Mouse (Mus musculus) midbrain, embryonic 14.5 days (tissue): Measurements from ENCODE around the gene Kdm7a. TPM values are rescaled to one million over a fixed set of nuclear protein-coding genes. Genes with fewer than 3 reads are reported as not detected.

Experiments
- ATAC-seq: fragments of 200-750 bp; cut with Nextera tagmentation; 2 replicates; pipeline ENCODE4 v1.8.0; 2017; ENCODE audit warnings: moderate number of reproducible peaks, moderate library complexity; ENCODE audit not compliant: low FRiP score, low TSS enrichment
- DNase-seq: peaks from one replicate; pipeline ENCODE4 v3.0.0-alpha.2; 2015
- H3K27ac ChIP-seq: fragments of 300-500 bp; sonication (generic); replicated peaks from 2 replicates; pipeline ENCODE4 v1.5.1; 2014; ENCODE audit warnings: mild to moderate bottlenecking, low read depth, low read length, moderate library complexity
- H3K27me3 ChIP-seq: fragments of 300-500 bp; sonication (generic); 2 replicates; pipeline ENCODE4 v1.6.1; 2014; ENCODE audit warnings: low read length, control low read depth, mixed read lengths; ENCODE audit not compliant: control insufficient read depth, insufficient read depth
- H3K36me3 ChIP-seq: fragments of 300-500 bp; sonication (generic); 2 replicates; pipeline ENCODE4 v1.6.1; 2014; ENCODE audit warnings: low read length, control low read depth; ENCODE audit not compliant: control insufficient read depth, insufficient read depth
- H3K4me1 ChIP-seq: fragments of 300-500 bp; sonication (generic); 2 replicates; pipeline ENCODE4 v1.6.1; 2014; ENCODE audit warnings: mild to moderate bottlenecking, antibody characterized with exemption, low read length, control low read depth; ENCODE audit not compliant: control insufficient read depth, insufficient read depth
- H3K4me2 ChIP-seq: fragments of 300-500 bp; sonication (generic); 2 replicates; pipeline ENCODE4 v1.6.1; 2014; ENCODE audit warnings: mild to moderate bottlenecking, low read length, moderate library complexity
- H3K4me3 ChIP-seq: fragments of 300-500 bp; sonication (generic); replicated peaks from 2 replicates; pipeline ENCODE4 v1.5.1; 2014; ENCODE audit warnings: low read depth, low read length
- H3K9ac ChIP-seq: fragments of 300-500 bp; sonication (generic); replicated peaks from 2 replicates; pipeline ENCODE4 v1.6.1; 2014; ENCODE audit warnings: mild to moderate bottlenecking, low read length, moderate library complexity
- H3K9me3 ChIP-seq: fragments of 300-500 bp; sonication (generic); 2 replicates; pipeline ENCODE4 v1.6.1; 2016; ENCODE audit warnings: low read length, control low read depth, mixed read lengths; ENCODE audit not compliant: control insufficient read depth
- WGBS: fragments of 180-500 bp; shearing (Covaris S2); extraction: QIAGEN DNeasy Blood & Tissue Kit; methylation state at CpG from one replicate; pipeline ENCODE4 v1.1.7; 2014; 5-methylcytosine and 5-hydroxymethylcytosine counted together
- polyA plus RNA-seq: library from polyadenylated mRNA; unstranded; fragments of >200 nt; fragmentation: Nextera tagmentation; extraction: Ambion mirVana; gene quantifications from 2 replicates; pipeline ENCODE4 v1.2.1, GENCODE M21; 2014

Kdm7a gene
- polyA plus RNA-seq, 1 experiment from 2014 or later = 10.7 TPM

DNA sequence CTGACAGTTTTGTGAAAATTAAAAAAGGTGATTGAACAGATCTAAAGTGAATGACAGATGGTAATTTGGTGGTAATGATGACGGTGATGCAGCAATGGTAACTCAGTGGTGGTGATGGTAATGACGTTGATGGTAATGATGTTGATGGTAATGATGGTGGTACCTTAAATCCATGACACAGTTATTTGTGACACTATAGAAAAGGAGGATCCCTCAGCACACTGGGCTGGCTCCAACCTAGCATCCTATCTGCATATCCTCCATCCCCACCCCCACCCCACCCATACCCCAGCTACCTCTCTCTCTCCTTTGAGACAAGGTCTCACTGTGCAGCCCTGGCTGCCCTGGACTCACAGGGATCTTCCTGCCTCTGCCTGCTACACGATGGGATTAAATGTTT lies 34.4 kb upstream of the Kdm7a start:
- no peaks in the 10 kb centered on the region for H3K9me3 ChIP-seq
- no peak overlapping the region for H3K4me3 ChIP-seq
- no peak overlapping the region for H3K4me2 ChIP-seq
- H3K4me1 ChIP-seq = 0 out of 2 replicates have a peak, but pooled peaks cover 12% of the 10 kb centered on the region
- DNase-seq (no peak), ATAC-seq (no peak)
- no peaks in the 10 kb centered on the region for H3K27me3 ChIP-seq
- 82% methylated on average over 3 of the region's 3 CpGs for WGBS
- H3K36me3 ChIP-seq = no peaks in the 10 kb centered on the region
- no peak overlapping the region for H3K27ac ChIP-seq
- no peak overlapping the region for H3K9ac ChIP-seq

- no peaks in the 10 kb centered on the region for H3K9me3 ChIP-seq
- 0 out of 2 replicates have a peak, but pooled peaks cover 4% of the 10 kb centered on the region for H3K4me1 ChIP-seq
- no peak overlapping the region for H3K4me3 ChIP-seq
- H3K9ac ChIP-seq = no peak overlapping the region
- no peak overlapping the region for H3K27ac ChIP-seq
- H3K4me2 ChIP-seq = no peak overlapping the region
- no peaks in the 10 kb centered on the region for H3K27me3 ChIP-seq
- DNase-seq (no peak), ATAC-seq (no peak)
- 71% methylated on average over 3 of the region's 3 CpGs for WGBS
- no peaks in the 10 kb centered on the region for H3K36me3 ChIP-seq
Observed at GRCm38 (mm10) chr6:39237887-39238286, 31.3 kb upstream of the Kdm7a start.

GRCm38 (mm10) chr6:39232617-39233016 lies 26.0 kb upstream of the Kdm7a start:
- Histone ChIP-seq H3K9me3 (no peaks in the 10 kb centered on the region), H3K4me1 (no peaks in the 10 kb centered on the region), H3K27ac (no peak overlapping the region), H3K27me3 (no peaks in the 10 kb centered on the region), H3K9ac (no peak overlapping the region), H3K4me3 (no peak overlapping the region), H3K4me2 (no peak overlapping the region), H3K36me3 (no peaks in the 10 kb centered on the region)
- DNase-seq (no peak), ATAC-seq (no peak)
- 80% methylated on average over 4 of the region's 4 CpGs for WGBS

GRCm38 (mm10) chr6:39230664-39231063 lies 24.1 kb upstream of the Kdm7a start:
- Histone ChIP-seq H3K9ac (no peak overlapping the region), H3K27me3 (no peaks in the 10 kb centered on the region), H3K36me3 (no peaks in the 10 kb centered on the region), H3K27ac (no peak overlapping the region), H3K9me3 (no peaks in the 10 kb centered on the region), H3K4me2 (no peak overlapping the region), H3K4me3 (no peak overlapping the region), H3K4me1 (0 out of 2 replicates have a peak, but pooled peaks cover 3% of the 10 kb centered on the region)
- no peak for ATAC-seq
- WGBS = 87% methylated on average over 8 of the region's 8 CpGs
- no peak for DNase-seq

DNA sequence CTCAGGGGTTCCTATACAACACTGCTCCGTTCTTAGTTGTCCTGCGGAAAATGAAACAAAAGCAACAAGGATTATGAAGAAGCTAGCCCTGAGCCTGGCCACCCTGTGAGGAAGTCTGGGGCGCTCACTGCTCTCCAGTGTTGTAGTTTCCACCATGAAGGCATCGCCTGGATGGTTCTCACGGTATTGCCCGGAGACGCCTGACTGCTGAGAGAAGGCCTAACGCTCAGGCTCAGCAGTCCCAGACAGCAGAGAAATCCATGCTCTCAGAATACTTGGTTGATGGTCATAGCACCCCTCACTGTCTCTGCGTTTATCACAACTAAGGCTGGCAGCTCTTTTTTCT lies 20.0 kb upstream of the Kdm7a start:
- Histone ChIP-seq H3K4me3 (no peak overlapping the region), H3K9me3 (no peaks in the 10 kb centered on the region), H3K4me1 (0 out of 2 replicates have a peak, but pooled peaks cover 3% of the 10 kb centered on the region), H3K27me3 (no peaks in the 10 kb centered on the region), H3K36me3 (no peaks in the 10 kb centered on the region), H3K27ac (0 out of 2 replicates have a peak overlapping the region, but pooled peaks have one; percentile 26), H3K4me2 (peak overlapping the region; percentile 17; the same call in 1 of the 2 replicates), H3K9ac (no peak overlapping the region)
- no peak for ATAC-seq
- no peak for DNase-seq
- 14% methylated on average over 9 of the region's 9 CpGs for WGBS

DNA sequence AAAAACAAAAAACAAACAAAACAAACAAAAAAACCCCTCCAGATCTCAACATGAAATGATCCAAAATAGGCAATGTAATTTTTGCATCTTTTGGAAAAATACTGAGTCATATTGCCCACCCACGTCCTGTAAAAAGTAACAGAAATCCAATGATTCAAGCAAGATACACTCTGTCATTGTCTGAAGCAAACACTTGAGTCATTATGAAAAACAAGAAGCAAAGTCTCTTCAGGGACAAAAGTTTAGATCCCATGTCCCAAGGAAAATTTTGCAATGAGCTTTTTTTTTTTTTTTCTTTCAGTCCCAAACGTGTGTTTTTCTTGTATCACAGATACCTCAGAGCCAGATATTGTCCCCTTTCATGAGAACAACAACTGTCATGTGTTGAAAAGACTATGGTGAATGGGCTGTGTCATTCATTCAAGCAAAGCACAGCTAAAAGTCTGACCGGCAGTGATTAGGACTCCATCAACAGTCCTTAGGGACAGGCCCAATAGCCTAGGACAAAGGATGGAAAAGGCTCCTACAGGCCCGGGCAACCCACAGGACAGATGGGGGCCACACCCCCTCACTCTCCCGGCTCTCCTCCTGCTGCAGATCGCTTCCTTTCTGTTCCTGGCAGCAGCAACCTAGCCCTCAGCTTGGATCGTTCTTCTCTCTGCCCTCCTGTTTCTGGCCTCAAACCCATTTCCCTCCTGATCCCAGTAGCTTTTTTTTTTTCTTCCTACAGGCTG lies 19.5 kb upstream of the Kdm7a start:
- DNase-seq = peak; percentile 36
- H3K4me2 ChIP-seq = peak overlapping the region; percentile 17; the same call in 1 of the 2 replicates

DNA sequence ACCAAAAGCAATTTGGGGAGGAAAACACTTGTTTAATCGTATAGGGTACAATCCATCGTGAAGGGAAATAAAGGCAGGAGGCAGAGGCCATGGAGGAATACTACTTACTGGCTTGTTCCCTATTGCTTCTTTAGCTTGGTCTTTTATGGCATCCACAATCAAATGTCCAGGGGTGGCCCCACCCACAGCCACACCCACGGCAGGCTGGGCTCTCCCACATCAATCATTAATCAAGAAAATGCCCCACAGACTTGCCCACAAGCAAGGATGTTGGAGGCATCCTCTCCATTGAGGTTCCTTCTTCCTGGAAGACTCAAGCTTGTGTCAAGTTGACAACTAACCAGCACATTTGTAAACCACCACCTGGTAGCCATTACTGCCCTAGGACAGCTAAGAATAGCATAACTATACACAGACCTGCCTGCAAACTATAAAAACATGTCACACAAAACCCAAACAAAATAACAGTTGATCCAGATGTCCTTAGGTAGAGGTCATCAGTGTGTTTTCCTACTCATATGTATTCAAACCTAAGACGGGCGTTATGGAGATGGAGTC lies 16.8 kb upstream of the Kdm7a start:
- no peaks in the 10 kb centered on the region for H3K9me3 ChIP-seq
- WGBS = 90% methylated on average over 5 of the region's 5 CpGs
- H3K4me1 ChIP-seq = 0 out of 2 replicates have a peak, but pooled peaks cover 3% of the 10 kb centered on the region
- no peak for DNase-seq
- ATAC-seq = no peak
- no peaks in the 10 kb centered on the region for H3K27me3 ChIP-seq
- H3K9ac ChIP-seq = no peak overlapping the region
- H3K4me3 ChIP-seq = no peak overlapping the region
- no peaks in the 10 kb centered on the region for H3K36me3 ChIP-seq
- H3K4me2 ChIP-seq = no peak overlapping the region
- H3K27ac ChIP-seq = no peak overlapping the region

More for the DNA sequence above, 19.5 kb upstream of the Kdm7a start:
- 9% methylated on average over 7 of the region's 7 CpGs for WGBS
- no peak; the same call in 1 of the 2 replicates for ATAC-seq
- Histone ChIP-seq H3K9me3 (no peaks in the 10 kb centered on the region), H3K9ac (no peak overlapping the region; the same call in 1 of the 2 replicates), H3K4me1 (0 out of 2 replicates have a peak, but pooled peaks cover 3% of the 10 kb centered on the region), H3K36me3 (no peaks in the 10 kb centered on the region), H3K27ac (0 out of 2 replicates have a peak overlapping the region, but pooled peaks have one; percentile 26), H3K4me3 (no peak overlapping the region), H3K27me3 (no peaks in the 10 kb centered on the region)

GRCm38 (mm10) chr6:39222487-39222886 lies 15.9 kb upstream of the Kdm7a start:
- ATAC-seq = no peak
- no peak overlapping the region for H3K27ac ChIP-seq
- DNase-seq = no peak
- no peaks in the 10 kb centered on the region for H3K9me3 ChIP-seq
- 83% methylated on average over 5 of the region's 5 CpGs for WGBS
- no peaks in the 10 kb centered on the region for H3K36me3 ChIP-seq
- H3K27me3 ChIP-seq = no peaks in the 10 kb centered on the region
- H3K4me3 ChIP-seq = no peak overlapping the region
- H3K4me2 ChIP-seq = no peak overlapping the region
- H3K4me1 ChIP-seq = 0 out of 2 replicates have a peak, but pooled peaks cover 3% of the 10 kb centered on the region
- H3K9ac ChIP-seq = no peak overlapping the region

- no peaks in the 10 kb centered on the region for H3K36me3 ChIP-seq
- no peak overlapping the region for H3K9ac ChIP-seq
- H3K9me3 ChIP-seq = no peaks in the 10 kb centered on the region
- no peak overlapping the region for H3K4me3 ChIP-seq
- H3K27me3 ChIP-seq = no peaks in the 10 kb centered on the region
- DNase-seq (no peak), ATAC-seq (no peak)
- WGBS = 90% methylated on average over 2 of the region's 2 CpGs
- no peak overlapping the region for H3K4me2 ChIP-seq
- no peaks in the 10 kb centered on the region for H3K4me1 ChIP-seq
- no peak overlapping the region for H3K27ac ChIP-seq
Observed at GRCm38 (mm10) chr6:39217961-39218360, 11.4 kb upstream of the Kdm7a start.
